Comparison of ENCODE assay signal across 8 mouse cellular contexts in genomic region chr13:91370886-91371595, GRCm38 (mm10).
A peak's percentile ranks its signal among the peaks of the same experiment; 100 is the strongest.
DNase-seq lines count a peak whose midpoint lies in the region; ATAC-seq lines count a peak whose summit lies in the region.

No protein-coding gene starts in this region.

- intact Hi-C loops in gastrocnemius, postnatal 14 days (cut with DNase I; ENCODE audit: low total_unique reads), result loop anchor here (10.0 kb wide), 1 partner anchor 264 kb away; no protein-coding TSS in a partner anchor
- intact Hi-C loops in left cerebral cortex, postnatal 10 days (cut with DNase I), result loop anchor here (1.0 to 10.0 kb wide), 3 partner anchors 89 to 326 kb away; partner anchors contain the start of gene Ssbp2

- peak; percentile 88 for ATAC-seq in inflammation-experienced regulatory T-cells, adult 6 months
- peak; percentile 84 for ATAC-seq in megakaryocyte-erythroid progenitor cell, adult 5-6 weeks (replicated peaks; ENCODE audit: low FRiP score, low TSS enrichment, poor library complexity, severe bottlenecking)

- DNase-seq in adrenal gland, adult (ENCODE audit: inconsistent age in 2 of 2, low spot score in 1 of 2), result peak; percentile 93 to 97
- peak; percentile 97 for DNase-seq in embryo, embryonic 10.5 days (ENCODE audit: low spot score)
- peak; percentile 97 for DNase-seq in gastrocnemius, postnatal 14 days
- DNase-seq in left cerebral cortex, postnatal 10 days (ENCODE audit: extremely low spot score in 1 of 2, low spot score in 2 of 2), result peak; percentile 96
- peak; percentile 92 for DNase-seq in right cerebral cortex, postnatal 25 days
- peak; percentile 96 to 97 for DNase-seq in urinary bladder, postnatal 4 days (ENCODE audit: low spot score in 2 of 2)

Comparison
In these comparisons a context has a peak if more than half of its experiments do, and no peak if none do; other contexts are left out.
1. Peak in every context shown above with its lines: DNase-seq and ATAC-seq.